Mouse (Mus musculus) testis, postnatal 10 days (tissue): Measurements from ENCODE around the gene Lrtm2.

Experiments used
- DNase-seq: peaks from one replicate; pipeline ENCODE4 v3.0.0; 2021; ENCODE audit warnings: low spot score

Gene Lrtm2

DNA sequence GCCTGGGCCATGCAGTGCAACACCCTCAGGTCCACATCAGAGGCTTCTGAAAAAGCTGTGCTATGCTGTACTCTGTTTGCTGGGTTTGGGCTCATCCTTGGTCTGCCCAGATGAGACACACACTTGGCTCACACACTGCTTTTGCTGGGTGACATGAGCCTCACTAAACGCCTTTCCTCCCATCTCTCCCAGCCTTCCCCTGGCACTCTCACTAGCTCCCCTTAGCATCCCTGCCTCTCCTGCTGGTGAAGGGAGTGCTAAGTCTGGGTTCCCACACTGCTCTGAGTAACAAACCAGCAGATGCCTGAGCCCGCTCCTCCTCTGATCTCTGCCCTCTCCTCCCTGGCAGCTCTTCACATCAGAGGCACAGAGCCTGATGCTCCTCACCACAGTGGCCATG lies 53.9 kb downstream of the Lrtm2 start:
- no peak for DNase-seq
